Mouse (Mus musculus): ENCODE measurements around the gene Dock2.
"Not testable (repeated sequence)": the region's sequence is repeated elsewhere in the genome, so short reads cannot be mapped to it uniquely, and the experiment has no call there.

The Dock2 gene

DNA sequence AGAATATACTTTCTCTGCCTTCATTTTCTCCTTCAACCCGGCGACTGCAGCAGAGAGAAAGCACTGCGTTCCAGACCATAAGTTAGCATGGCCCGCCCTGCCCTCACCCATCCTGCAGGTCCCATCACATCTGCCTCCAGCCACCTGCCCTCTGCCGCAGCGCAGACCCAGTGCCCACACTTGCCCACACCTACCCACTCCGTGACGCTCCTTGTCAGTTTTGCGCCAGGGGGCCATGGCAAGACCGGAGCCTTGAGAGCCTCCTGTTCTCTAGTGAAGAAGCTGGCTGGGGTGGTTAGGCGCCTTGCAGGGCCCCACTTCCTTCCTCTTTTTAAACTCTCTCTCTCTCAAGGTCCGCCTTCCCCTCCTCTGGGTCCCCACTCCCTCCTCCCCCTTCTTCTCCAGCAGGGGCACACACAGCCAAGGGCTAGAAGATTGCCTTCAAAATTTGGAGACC lies at the start of gene Dock2:
TSS of gene Dock2 (minus strand) at position 306 of the 457 bp plus-strand sequence.
- DNase-seq (ENCODE audit: low spot score) = no peak

DNA sequence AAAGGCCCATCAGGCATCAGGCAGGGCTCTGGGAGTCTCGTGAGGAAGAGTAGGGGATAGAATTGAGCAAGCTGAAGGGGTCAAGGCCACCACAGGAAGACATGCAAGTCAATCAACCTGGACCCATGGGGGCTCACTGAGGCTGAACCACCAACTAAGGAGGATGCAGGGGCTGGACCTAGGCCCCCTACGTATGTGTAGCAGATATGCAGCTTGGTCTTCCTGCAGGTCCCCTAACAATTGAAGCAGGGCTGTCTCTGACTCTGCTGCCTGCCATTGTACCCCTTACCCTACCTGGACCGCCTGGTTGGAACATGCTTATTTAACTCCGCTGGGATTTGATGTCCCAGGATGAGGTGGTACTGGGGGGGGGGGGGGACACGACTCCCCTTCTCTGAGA lies 49.0 kb upstream of the Dock2 start:
- DNase-seq (ENCODE audit: low spot score) = no peak

DNA sequence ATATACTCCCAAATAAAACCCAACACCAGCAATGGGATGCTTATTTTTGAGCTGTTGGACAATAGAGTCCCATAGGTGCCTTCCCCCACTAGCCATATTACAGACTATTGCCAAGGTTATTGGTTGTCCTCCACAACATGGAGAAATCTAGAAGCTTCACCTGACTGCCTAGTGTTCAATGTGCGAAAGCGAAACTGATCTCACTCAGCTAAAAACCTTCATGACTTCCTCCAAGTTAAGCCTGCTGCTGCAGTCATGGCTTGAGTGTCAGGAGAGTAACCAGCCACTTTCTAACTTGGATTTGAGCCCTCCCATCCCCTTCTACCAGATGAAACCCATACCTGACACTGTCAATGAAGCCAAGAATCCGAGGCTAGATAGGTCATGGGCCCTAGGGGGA lies 44.1 kb upstream of the Dock2 start:
- DNase-seq (ENCODE audit: low spot score) = no peak

DNA sequence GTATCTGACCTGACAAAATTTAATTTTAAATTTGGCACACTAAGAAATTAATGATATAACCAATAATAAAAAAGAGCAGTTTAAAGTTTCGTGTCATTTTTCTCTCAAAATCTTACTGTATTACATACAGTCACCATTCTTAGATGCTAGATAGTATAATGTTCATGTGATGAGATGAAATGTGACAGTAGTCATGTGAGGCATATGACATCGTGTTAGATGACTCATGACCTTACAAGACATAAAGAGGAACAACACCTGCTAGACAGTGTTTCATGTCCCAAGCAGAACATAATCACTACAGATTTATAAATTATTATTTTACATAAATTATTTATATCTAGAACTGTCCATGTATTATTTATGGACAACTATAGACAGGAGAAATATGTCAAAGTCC lies 43.2 kb upstream of the Dock2 start:
- no peak for DNase-seq (ENCODE audit: low spot score)

DNA sequence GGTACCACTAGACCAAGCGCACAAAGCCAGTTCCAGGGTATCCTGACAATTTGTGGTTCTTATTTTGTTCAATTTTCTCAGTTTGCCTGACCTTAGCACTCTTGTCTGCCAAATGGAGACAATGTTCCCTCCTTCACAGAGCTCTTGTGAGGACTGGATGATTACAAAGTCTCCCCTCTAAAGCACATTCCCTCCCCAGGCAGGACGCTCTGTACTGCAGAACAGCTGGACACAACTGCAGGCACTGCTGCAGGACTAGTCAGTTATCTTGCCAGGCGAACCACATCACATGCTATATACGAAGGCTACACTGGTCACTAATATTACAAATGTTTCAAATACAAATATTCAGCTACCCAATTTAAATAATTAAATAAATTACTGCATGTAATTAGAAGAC lies 41.1 kb upstream of the Dock2 start:
- no peak for DNase-seq (ENCODE audit: low spot score)

DNA sequence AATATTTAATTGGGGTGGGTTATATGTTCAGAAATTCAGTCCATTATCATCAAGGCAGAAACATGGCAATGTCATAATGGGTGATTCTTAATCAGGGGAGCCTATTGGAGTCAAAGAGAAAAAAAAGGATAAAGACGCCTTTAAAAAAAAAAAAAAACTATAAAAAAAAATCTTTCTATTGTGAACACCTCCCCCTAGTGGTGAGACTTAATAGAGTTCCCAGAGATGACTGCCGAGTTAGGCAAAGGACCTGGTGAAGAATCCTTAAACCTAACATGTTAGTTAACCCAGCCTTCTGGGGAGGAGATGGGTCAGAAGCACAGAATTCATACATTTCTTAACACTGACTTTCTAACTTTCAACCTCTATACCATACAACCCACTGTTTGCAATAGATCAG lies 31.1 kb upstream of the Dock2 start:
- DNase-seq (ENCODE audit: low spot score) = no peak

DNA sequence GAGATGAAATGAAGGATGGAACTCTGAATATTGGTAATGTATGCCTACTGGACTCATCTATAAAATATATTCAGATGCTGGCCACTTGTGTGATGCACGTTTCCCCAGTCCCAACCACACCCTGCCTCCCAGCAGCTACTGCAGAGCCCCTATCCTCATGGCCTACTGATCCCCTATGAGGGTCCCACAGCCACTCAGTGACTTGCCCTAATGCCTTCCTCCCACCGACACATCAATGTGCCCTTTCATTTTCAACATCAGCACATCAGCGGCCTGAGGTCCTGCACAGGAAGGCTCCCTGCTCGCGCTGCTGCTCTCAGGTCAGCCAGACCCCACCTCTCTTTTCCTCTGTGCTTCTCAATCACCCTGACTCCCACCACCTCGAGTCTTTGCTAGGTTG lies 30.6 kb upstream of the Dock2 start:
- no peak for DNase-seq (ENCODE audit: low spot score)

DNA sequence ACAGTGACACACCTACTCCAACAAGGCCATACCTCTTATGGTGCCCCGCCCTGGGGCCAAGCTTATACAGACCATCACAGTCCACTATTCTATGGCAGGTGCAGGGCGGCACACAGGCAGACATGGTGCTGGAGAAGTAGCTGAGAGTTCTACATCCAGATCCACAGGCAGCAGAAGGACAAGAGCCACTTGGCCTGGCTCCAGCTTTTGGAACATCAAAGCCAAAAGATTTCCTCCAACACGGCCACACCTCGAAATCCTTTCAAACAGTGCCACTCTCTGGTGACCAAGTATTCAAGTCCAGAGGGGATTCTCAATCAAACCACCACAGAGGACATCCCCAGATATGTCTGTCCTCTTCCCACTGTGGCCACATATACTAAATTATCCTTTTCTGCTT lies 21.3 kb upstream of the Dock2 start:
- DNase-seq (ENCODE audit: low spot score) = not testable (repeated sequence)

DNA sequence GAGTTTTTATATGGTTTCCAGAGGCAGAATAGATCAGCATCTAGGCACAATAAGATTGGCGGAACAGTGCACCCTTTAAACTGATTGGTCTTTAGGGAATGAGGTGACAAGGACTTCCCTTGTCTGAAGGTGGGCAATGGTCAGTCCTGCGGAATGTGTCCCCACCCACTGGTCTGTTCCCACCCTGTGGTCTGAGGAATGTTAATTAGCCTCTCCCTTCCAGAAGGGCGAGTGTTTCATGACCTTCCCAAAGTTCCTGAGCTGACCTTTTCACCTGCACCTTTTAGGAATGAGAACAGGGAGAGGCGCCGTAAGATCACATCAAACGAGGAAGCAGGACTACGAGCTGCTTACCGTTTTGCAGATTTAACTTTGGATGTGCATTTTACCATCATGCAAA lies 14.4 kb upstream of the Dock2 start:
- not testable (repeated sequence) for DNase-seq (ENCODE audit: low spot score)

DNA sequence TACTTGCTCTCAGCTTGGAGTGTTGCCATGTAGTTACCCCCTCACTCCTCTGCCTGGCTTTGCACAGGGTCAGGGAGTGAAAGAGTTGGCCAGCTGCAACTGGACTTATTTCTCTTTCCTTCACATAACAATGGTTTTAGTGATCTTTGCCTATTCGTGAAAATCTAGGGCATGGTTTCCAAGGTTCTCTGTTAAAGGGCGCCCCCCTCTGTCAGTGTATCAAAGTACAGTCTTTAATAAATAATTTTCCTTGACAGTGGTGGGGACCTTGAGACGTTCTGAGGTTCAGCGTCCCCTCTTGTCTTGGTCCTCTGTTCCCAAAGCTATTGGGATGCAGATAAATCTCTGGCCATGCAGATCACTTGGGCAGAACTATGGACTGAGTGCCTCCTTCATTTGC lies 12.4 kb upstream of the Dock2 start:
- no peak for DNase-seq (ENCODE audit: low spot score)

DNA sequence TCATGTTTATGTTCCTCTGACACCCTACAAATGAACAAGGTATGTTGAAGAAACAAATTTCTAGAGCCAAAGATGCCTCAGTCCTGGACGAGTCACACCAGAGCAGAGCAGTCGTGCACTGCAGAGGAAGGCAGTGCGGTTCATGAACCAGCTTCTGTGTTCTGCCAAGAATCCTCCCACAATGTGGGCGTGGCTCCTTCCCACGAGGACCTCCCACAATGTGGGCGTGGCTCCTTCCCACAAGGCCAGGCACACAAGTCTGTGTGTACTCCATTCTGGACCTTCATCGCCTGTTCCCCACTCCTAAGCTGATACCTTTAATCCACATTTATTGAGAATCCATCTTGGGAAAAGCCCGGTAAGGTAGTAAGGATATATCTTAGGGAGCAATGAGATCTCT lies 8.2 kb upstream of the Dock2 start:
- no peak for DNase-seq (ENCODE audit: low spot score)

DNA sequence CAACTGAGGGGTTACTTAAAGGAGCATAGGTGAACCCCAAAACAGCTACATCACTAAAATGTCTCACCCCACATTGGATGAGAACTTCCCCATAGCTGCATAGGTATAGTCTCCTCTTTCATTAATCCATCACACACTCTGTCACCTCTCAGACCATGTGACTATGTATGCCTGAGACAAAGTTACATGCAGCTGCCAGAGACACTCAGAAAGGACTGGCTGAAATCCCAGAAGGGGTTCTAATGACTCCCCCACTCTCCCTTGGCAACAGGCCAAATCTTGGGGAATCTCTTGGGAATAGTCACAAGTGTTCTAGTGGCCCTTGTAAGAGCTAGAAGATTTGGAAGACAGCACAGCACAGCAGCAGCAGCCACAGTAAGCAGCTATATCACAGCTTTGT lies 1.2 kb upstream of the Dock2 start:
- DNase-seq (ENCODE audit: low spot score) = no peak

DNA sequence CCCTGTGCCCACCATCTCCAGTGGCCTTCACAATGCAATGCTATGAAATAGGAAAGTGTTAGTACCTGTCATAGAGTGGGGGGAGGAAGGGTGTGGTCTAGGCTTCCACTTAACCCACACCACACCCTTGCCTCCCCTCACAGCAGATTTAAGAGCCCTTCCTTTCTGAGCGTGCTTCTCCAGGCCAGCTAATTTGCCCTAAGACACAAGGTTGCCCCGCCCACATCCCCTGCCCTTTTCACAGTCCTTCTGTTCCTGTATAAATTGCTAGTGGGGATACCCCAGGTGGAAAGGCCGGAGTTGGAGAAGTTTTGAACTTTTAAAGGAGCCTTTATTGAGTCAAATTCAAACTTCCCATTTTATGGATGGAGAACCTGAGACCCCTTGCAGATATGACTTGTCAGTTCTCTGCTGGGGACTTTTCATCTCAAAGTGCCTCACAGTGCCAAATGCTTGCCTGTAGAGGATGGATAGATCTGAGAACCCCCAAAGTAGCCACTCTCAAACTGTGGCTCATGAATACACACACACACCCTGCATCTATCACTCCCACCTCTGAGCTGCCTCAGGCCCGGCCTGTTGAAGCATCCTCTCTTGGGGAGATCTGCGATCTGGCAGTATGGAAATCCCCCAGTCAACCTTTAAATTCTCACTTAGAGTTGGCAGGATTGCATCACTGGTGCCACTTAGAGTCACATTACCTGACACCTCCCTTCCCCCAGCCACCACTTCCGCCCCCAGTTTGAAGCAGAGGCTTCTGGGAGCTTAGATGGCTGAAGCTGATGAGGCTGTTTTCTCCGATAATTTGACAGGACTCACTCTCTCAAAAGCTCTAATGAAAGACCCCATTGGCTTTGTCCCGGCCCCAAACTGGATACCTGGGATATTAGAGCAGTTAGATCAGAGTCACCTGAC lies 919 bp downstream of the Dock2 start:
- DNase-seq (ENCODE audit: low spot score) = no peak

DNA sequence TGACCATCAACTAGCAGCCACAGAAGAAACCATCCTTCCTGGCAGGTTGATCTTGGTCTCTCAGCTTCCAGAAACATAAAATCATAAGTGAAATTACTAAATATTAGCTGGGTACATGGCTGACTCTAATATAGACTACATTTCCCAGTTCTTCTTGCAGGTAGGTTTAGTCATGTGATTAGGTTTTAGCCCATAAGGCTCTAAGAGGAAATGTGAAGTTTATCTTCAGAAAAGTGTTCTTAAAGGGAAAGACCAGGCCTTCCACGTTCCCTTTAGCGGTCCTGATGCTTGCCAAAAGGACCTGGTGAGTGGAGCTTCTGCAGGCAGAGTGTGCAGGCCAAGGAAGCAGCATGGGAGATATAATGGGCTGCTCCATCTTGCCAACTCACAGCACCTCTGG lies 2.9 kb downstream of the Dock2 start:
- no peak for DNase-seq (ENCODE audit: low spot score)

DNA sequence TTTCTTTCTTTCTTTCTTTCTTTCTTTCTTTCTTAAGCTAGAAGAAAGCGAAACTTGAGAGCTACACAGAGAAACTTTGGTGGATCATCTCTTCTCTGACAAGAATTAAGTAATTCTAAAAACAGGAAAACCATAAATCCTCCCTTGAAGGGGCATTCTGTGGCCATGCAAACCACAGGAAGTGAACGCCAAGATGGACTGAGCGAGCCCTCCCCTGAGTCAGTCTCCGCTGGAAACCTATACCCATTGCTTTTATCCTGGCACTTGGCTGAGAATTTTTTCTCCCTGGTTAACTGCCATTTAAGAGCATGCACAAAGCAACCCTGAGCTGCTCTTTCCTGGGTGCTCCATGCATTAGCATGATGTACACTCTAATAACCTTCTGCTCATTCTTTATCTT lies 3.7 kb downstream of the Dock2 start:
- DNase-seq (ENCODE audit: low spot score) = no peak

DNA sequence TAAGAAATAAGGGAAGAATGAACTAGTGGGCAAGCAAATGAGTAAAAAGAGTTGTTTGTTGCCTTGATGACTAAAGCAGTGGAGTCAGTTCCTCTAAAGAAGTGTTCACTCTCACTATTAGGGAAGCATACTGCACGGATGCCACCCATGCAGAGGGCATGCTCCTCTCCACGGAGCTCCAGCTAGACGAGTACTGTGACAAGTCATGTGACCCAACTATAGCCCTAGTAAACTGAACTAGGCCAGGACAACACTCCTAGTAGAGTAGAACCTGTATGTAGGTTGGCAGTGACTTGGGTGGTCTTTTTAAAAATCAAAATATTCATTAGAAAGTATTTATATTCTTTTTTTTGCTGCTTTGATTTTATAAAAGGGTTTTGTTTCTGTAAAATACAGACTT lies 5.3 kb downstream of the Dock2 start:
- DNase-seq (ENCODE audit: low spot score) = no peak

DNA sequence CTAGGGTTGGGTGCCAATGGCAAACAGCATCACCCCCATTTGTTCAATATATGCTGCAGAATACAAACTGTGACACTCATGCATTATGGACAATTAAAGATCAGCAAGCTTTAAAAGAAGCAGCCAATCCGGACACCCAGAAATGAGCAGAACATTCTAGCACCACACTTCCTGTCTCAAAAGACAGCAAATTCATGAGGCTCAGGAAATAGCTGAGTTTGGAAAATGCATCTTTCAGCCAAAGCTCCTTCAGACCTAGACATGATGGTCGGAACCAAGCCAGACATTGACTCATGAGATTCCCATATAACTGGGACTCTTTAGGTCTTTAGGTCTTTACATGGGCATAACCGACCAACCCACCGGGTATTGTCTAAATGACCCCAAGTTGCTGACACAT lies 6.2 kb downstream of the Dock2 start:
- no peak for DNase-seq (ENCODE audit: low spot score)

DNA sequence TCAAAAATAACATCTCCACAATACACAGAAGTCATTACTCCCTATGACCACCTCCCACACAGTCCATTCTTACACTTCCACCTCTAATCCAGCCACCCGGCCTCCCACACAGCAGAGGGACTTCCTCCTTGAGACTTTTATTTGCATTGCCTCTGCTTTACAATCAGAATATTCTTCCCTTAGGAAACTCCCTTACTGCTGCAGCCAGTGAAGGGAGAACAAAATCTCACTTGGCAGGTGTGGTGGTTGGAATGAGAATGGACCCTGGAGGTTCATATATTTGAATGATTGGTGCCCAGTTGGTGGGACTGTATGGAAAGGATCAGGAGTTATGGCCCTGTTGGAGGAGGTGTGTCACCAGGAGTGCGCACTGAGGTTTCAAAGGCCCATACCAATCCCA lies 7.6 kb downstream of the Dock2 start:
- DNase-seq (ENCODE audit: low spot score) = no peak

DNA sequence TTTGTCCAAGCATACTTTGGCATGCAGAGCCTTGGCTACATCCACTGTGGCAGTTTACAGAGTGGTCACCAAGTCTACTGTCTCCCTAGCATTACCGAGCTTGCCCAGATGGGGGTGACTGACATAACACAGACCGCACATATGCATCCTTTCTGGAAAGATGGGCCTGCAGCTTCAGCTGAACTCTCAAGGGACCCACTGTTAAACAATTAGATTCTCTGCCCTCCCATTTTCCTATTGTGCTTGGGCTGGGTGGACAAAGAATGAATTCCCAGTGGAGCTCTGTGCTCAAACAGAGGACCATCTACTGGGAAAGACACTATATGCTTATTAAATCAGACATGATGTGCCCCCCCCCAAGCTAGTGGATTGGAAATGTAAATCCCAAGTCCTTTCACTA lies 9.1 kb downstream of the Dock2 start:
- no peak for DNase-seq (ENCODE audit: low spot score)

DNA sequence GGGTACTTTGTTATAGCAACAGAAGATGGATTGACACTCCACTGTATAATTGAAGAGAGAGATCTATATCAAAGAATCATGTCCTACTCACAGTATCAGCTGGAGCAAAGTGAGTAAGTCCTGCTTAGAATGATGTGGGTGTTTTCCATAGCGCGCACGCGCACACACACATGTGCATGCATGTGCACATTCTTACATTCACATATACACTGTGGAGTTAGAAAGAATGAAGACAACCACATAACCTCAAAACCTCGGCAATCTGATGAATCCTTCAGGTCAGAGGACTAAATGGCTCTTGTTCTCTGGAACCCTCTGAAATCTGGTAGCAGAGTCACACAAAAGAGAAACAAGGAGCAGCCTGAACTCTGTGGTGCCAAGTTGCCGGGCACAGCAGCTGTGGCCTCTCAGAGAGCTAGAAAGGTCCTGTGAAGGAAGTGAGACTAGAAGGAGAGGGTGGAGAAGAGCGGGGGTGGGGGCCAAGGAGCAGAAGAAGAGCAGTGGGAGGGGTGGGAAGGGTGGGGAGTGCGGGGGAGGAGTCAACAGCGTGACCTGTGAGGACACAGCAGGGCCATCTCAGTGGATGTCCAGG lies 10.3 kb downstream of the Dock2 start:
- no peak for DNase-seq (ENCODE audit: low spot score)

DNA sequence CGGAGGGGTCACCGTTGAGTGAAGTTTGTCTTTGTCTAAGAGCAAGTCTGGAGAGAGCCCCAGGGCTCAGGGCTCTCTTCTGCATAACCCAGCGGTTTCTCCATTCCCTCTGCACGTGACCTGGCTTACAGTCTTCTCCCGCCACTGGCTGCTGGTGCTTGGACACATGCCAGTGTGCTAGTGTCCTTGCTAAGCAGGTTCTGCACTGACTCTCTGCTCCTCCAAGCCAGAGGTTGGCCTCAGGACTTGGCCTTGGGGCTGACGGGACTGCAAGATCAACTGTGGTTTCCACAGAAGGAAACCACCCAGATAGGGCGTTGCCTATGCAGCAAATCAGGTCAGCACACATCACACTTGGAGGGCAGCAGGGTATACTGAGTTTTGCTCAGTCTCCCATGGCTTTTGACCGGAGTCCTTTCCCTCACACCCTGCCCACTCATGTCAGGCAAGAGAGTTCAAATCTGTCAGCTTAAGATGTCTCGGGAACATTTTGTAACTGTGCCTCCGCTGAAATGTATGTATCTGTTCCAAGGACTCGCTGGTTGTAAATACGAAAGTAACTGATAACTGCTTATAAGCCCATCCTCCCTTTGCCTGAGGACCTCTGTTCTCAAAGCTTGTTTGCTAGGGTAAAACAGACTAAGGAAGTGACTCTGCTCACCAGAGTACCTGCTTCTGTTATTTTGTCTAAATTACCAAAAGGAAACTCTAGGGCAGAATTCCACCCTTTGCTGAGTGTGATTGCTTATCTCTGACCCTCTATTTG lies 12.3 kb downstream of the Dock2 start:
- peak; percentile 74 for DNase-seq (ENCODE audit: low spot score)

DNA sequence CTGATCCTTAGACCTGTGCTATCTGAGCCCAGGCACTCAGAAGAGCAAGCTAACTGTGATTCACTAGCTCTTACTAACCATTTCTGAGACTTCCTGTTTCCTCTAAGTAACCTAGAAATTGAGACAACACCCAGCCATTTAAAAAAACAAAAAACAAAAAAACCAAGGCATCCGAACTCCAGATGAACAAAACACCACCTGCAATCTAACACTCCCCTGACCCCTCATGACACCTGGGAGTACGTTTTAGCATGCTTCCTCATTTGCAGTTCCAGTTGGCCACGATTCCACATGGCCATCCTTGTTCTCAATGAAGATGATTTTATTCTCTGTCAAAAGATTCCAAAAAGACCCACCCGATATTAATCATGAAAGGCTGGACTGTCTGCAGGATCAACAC lies 13.0 kb downstream of the Dock2 start:
- no peak for DNase-seq (ENCODE audit: low spot score)

DNA sequence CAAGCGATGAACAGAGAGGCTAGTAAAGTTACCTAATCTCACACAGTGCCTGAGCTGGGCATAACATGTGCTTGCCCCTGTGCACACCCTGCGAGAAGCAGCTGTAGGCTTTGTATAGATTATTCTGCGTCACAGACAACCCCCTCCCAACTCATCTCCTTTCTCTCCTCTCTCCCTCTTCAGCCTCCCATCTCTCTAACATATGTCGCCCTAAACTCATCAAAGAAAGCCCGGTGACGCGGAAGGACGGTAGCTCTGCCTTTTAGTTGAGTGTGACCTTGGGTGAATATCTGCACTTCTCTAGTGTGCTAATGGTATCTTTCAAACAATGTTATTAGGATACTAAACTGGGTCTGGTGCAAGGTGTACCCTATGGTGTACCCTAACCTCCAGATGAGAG lies 13.7 kb downstream of the Dock2 start:
- no peak for DNase-seq (ENCODE audit: low spot score)

Measured in ovary, postnatal 36 days (tissue).